Mouse (Mus musculus) heart, embryonic 15.5 days (tissue): ENCODE results near the gene Panx2. TPM values are rescaled to one million over a fixed set of nuclear protein-coding genes. Genes with fewer than 3 reads are reported as not detected.

Experiments
- ATAC-seq: fragments of 200-750 bp; cut with Nextera tagmentation; replicated peaks from 2 replicates; pipeline ENCODE4 v1.8.0; 2017; ENCODE audit warnings: low read depth, moderate TSS enrichment; ENCODE audit not compliant: insufficient number of reproducible peaks, insufficient read depth, low FRiP score
- H3K27ac ChIP-seq: fragments of 300-500 bp; sonication (generic); 2 replicates; pipeline ENCODE4 v1.5.1; 2015; ENCODE audit warnings: mild to moderate bottlenecking, inconsistent platforms
- H3K27me3 ChIP-seq: fragments of 300-500 bp; sonication (generic); 2 replicates; pipeline ENCODE4 v1.6.1; 2015; ENCODE audit warnings: inconsistent platforms
- H3K36me3 ChIP-seq: fragments of 300-500 bp; sonication (generic); 2 replicates; pipeline ENCODE4 v1.6.1; 2015; ENCODE audit warnings: mild to moderate bottlenecking, inconsistent platforms
- H3K4me1 ChIP-seq: fragments of 300-500 bp; sonication (generic); replicated peaks from 2 replicates; pipeline ENCODE4 v1.6.1; 2015; ENCODE audit warnings: inconsistent platforms
- H3K4me2 ChIP-seq: fragments of 300-500 bp; sonication (generic); 2 replicates; pipeline ENCODE4 v1.6.1; 2015; ENCODE audit warnings: inconsistent platforms, mild to moderate bottlenecking, moderate library complexity
- H3K4me3 ChIP-seq: fragments of 300-500 bp; sonication (generic); 2 replicates; pipeline ENCODE4 v1.5.1; 2015; ENCODE audit warnings: mild to moderate bottlenecking, inconsistent platforms
- H3K9ac ChIP-seq: fragments of 300-500 bp; sonication (generic); 2 replicates; pipeline ENCODE4 v1.6.1; 2015; ENCODE audit warnings: mild to moderate bottlenecking, inconsistent platforms
- H3K9me3 ChIP-seq: fragments of 300-500 bp; sonication (generic); replicated peaks from 2 replicates; pipeline ENCODE4 v1.6.1; 2016; ENCODE audit warnings: inconsistent platforms
- WGBS: fragments of 180-500 bp; shearing (Covaris S2); methylation state at CpG from one replicate; pipeline ENCODE4 v1.1.7; 2015; ENCODE audit warnings: mixed read lengths; 5-methylcytosine and 5-hydroxymethylcytosine counted together
- polyA plus RNA-seq: library from polyadenylated mRNA; unstranded; fragments of >200 nt; fragmentation: Nextera tagmentation; extraction: Ambion mirVana; gene quantifications from 2 replicates; pipeline ENCODE4 v1.2.1, GENCODE M21; 2015

The Panx2 gene
- polyA plus RNA-seq, 1 experiment from 2014 or later, result 1.5 TPM

DNA sequence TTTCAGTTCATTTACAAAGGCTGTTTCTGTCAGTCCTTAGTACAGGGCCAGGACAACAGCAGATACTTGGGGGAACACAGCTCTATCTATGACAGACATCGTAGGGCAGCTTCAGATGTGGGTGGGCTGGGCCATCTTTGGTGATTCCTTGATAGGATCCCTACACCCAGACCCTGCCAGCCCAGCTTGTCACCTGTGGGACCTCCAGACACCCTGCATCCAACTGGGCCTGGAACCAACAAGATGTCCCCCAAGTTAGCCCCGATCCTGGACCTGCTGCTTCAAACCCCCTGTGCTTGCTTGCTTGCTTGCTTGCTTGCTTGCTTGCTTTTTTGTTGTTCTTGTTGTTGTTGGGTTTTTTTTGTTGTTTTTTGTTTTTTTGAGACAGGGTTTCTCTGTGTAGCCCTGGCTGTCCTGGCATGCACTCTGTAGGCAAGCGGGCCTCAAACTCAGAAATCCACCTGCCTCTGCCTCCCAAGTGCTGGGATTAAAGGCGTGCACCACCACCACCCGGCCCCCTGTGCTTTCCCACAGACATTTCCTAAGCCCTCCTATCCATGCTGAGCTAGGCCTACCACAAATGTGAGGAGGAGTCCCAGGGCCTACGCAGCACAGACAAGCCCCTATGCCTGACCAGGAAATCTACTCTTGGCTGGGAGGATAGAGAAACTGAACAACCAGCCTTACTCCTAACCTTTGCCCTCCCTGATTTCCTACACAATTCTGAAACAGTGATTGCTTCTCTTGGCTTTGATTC lies 2.4 kb downstream of the Panx2 start:
- Histone ChIP-seq H3K27me3 (peaks cover 79% of the 10 kb centered on the region), H3K4me3 (no peak overlapping the region)
- 88% methylated on average over 6 of the region's 6 CpGs for WGBS

DNA sequence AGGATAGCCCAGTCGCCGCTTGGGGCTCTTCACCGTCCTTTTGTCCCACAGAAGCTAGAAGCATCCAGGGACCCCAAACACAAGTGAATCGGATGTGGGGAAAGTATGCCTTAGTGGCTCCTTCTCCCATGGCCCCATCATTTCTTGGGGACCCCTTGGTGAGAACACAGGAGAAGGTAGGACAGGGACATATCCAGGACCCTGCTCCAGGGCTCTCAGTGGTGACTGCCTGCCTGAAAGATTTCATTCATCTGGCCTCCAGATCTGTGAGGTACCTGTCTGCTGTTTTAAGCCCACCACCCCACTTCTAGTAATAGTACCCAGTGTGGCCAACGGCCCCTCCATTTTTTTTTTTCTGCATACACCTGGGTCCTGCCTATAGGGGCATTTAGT lies 3.0 kb downstream of the Panx2 start:
- ATAC-seq, result no peak
- Histone ChIP-seq H3K27me3 (peaks cover 82% of the 10 kb centered on the region), H3K4me1 (peaks cover 16% of the 10 kb centered on the region), H3K9ac (no peak overlapping the region), H3K36me3 (no peaks in the 10 kb centered on the region), H3K9me3 (no peaks in the 10 kb centered on the region), H3K4me3 (no peak overlapping the region), H3K27ac (no peak overlapping the region), H3K4me2 (no peak overlapping the region)
- 83% methylated on average over 5 of the region's 5 CpGs for WGBS

More for the DNA sequence above, 2.4 kb downstream of the Panx2 start:
- no peak for ATAC-seq
- H3K9me3 ChIP-seq, result no peaks in the 10 kb centered on the region
- H3K36me3 ChIP-seq, result no peaks in the 10 kb centered on the region
- H3K4me2 ChIP-seq, result no peak overlapping the region
- no peak overlapping the region for H3K27ac ChIP-seq
- peaks cover 12% of the 10 kb centered on the region for H3K4me1 ChIP-seq
- no peak overlapping the region for H3K9ac ChIP-seq

DNA sequence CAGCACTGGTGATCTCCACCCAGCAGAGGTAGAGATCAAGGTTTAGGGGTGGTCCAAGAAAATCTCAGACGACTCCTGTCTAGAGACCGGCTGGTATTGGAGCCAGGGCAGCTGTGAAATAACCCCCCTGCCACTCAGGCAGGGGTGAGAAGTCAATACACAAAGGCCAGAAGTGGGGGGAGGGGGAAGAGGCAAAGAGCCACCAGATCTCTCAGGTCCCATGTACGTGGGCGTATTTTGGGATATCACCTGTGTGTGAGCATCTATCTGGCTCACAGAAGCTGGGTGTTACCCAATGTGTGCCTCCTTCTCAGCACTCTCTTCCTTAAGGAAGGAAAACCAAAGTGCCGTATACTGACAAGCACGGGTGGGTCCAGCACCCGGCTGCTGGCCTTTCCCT lies 3.5 kb downstream of the Panx2 start:
- 77% methylated on average over 7 of the region's 7 CpGs for WGBS
- H3K9me3 ChIP-seq, result no peaks in the 10 kb centered on the region
- no peak overlapping the region for H3K4me3 ChIP-seq
- H3K27ac ChIP-seq, result no peak overlapping the region
- H3K9ac ChIP-seq, result no peak overlapping the region
- no peak for ATAC-seq
- H3K4me1 ChIP-seq, result peaks cover 18% of the 10 kb centered on the region
- no peak overlapping the region for H3K4me2 ChIP-seq
- peaks cover 83% of the 10 kb centered on the region for H3K27me3 ChIP-seq
- H3K36me3 ChIP-seq, result no peaks in the 10 kb centered on the region

DNA sequence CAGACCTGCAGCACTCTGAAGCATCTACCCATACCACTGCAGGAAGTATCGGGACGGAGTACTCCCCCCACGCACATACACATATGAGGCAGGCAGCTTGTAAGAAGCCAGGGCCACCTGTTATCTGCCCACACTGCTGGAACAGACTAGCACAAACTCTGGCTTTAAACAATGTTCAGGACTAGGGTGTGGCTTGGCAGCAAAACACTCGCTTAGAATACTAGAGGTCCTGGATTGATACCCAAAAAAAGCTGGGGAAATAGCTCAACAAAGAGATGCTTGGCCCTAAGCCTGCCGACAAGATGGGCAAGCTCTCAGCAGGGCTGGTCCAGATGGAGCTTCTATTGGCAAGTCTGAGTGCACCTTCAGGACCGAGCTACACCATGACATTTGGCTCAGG lies 4.0 kb downstream of the Panx2 start:
- no peaks in the 10 kb centered on the region for H3K9me3 ChIP-seq
- peaks cover 18% of the 10 kb centered on the region for H3K4me1 ChIP-seq
- H3K9ac ChIP-seq, result no peak overlapping the region
- peaks cover 84% of the 10 kb centered on the region for H3K27me3 ChIP-seq
- WGBS, result 69% methylated on average over 6 of the region's 6 CpGs
- ATAC-seq, result no peak
- H3K36me3 ChIP-seq, result no peaks in the 10 kb centered on the region
- no peak overlapping the region for H3K27ac ChIP-seq
- H3K4me2 ChIP-seq, result no peak overlapping the region
- no peak overlapping the region for H3K4me3 ChIP-seq

DNA sequence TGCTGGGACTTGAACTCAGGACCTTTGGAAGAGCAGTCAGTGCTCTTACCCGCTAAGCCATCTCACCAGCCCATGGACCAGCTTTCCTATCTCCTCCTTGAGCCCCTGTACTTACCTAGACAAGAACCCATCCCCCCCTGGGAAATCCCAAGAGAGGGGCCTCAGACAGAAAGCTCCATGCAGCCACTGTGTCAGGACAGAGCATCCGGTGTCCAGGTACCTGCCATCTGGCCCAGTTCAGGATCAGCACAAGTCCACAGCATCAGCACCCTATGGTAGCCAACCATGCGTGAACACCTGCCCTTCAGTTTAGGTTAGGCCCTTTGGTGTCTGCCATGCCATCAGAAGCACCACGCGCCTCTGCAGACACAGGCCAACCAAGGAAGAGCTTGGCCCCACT lies 5.4 kb downstream of the Panx2 start:
- H3K4me1 ChIP-seq, result peaks cover 10% of the 10 kb centered on the region
- H3K4me2 ChIP-seq, result no peak overlapping the region
- H3K4me3 ChIP-seq, result no peak overlapping the region
- no peak overlapping the region for H3K27ac ChIP-seq
- H3K27me3 ChIP-seq, result peaks cover 81% of the 10 kb centered on the region
- no peaks in the 10 kb centered on the region for H3K36me3 ChIP-seq
- WGBS, result 90% methylated on average over 5 of the region's 5 CpGs
- no peak overlapping the region for H3K9ac ChIP-seq
- H3K9me3 ChIP-seq, result no peaks in the 10 kb centered on the region
- no peak for ATAC-seq

DNA sequence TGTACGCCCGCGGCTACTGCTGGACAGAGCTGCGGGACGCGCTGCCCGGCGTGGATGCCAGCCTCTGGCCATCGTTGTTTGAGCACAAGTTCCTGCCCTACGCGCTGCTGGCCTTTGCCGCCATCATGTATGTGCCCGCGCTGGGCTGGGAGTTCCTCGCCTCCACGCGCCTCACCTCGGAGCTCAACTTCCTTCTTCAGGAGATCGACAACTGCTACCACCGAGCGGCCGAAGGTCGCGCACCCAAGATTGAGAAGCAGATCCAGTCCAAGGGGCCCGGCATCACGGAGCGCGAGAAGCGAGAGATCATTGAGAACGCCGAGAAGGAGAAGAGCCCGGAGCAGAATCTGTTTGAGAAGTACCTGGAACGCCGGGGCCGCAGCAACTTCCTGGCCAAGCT lies 8.1 kb downstream of the Panx2 start:
- Histone ChIP-seq H3K9me3 (no peaks in the 10 kb centered on the region), H3K9ac (peak overlapping the region; percentile 33; the same call in 1 of the 2 replicates), H3K27ac (no peak overlapping the region), H3K36me3 (no peaks in the 10 kb centered on the region), H3K4me3 (peak overlapping the region; percentile 24), H3K4me2 (peak overlapping the region; percentile 50), H3K4me1 (peaks cover 9% of the 10 kb centered on the region), H3K27me3 (peaks cover 56% of the 10 kb centered on the region)
- no peak for ATAC-seq
- 28% methylated on average over 35 of the region's 35 CpGs for WGBS

DNA sequence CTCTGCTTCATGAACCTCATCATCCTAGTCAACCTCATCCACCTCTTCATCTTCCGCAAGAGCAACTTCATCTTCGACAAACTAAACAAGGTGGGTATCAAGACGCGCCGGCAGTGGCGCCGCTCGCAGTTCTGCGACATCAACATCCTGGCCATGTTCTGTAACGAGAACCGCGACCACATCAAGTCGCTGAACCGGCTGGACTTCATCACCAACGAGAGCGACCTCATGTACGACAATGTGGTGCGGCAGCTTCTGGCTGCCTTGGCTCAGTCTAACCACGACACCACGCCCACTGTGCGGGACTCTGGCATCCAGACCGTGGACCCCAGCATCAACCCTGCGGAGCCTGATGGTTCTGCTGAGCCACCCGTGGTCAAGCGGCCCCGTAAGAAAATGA lies 8.7 kb downstream of the Panx2 start:
- Histone ChIP-seq H3K36me3 (no peaks in the 10 kb centered on the region), H3K4me2 (peak overlapping the region; percentile 50), H3K27me3 (peaks cover 50% of the 10 kb centered on the region), H3K4me3 (peak overlapping the region; percentile 24), H3K9me3 (no peaks in the 10 kb centered on the region), H3K27ac (no peak overlapping the region), H3K4me1 (peaks cover 14% of the 10 kb centered on the region), H3K9ac (no peak overlapping the region)
- ATAC-seq, result no peak
- 35% methylated on average over 26 of the region's 26 CpGs for WGBS

DNA sequence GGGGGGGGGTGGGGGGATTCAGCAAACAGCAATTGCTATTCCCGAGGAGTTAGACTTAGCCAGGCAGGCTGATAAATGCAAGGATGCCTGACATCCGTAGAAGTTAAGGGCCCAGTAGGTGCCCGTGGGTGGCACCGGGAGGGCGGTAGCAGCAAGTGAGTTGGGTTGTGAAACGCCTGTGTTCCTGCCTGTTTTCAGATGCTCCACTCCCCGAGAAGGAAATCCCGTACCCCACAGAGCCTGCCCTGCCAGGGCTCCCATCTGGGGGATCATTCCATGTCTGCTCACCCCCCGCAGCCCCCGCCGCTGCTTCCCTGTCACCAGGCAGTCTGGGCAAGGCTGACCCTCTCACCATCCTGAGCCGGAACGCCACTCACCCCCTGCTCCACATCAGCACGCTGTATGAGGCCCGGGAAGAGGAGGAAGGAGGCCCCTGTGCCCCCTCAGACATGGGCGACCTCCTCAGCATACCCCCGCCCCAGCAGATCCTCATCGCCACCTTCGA lies 9.9 kb downstream of the Panx2 start:
- Histone ChIP-seq H3K4me2 (no peak overlapping the region), H3K4me3 (no peak overlapping the region), H3K27me3 (peaks cover 41% of the 10 kb centered on the region), H3K27ac (no peak overlapping the region), H3K36me3 (no peaks in the 10 kb centered on the region), H3K9me3 (no peaks in the 10 kb centered on the region), H3K9ac (no peak overlapping the region), H3K4me1 (peaks cover 25% of the 10 kb centered on the region)
- ATAC-seq, result no peak
- 73% methylated on average over 19 of the region's 19 CpGs for WGBS

DNA sequence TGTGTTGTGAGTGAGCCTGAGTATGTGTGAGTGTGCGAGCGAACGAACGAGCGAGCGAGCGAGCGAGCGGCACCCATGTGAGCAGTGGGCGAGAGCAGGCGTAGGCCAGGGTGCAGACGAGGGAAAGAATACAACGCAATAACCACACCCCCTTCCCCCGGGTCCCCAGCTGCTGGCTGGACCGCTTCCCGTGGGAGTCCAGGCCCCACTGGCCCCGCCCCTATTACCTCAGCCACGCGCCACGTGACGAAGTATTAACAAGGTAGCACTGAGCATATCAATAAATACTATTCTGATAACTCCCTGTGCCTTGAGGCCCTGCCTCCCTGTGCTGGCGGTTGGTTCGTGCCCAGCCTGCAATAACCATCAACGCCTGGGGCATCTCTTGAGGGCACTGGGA lies 11.1 kb downstream of the Panx2 start:
- Histone ChIP-seq H3K4me3 (no peak overlapping the region), H3K27me3 (peaks cover 38% of the 10 kb centered on the region), H3K9ac (no peak overlapping the region), H3K27ac (no peak overlapping the region), H3K4me2 (no peak overlapping the region), H3K36me3 (no peaks in the 10 kb centered on the region), H3K9me3 (no peaks in the 10 kb centered on the region), H3K4me1 (peaks cover 35% of the 10 kb centered on the region)
- 71% methylated on average over 24 of the region's 24 CpGs for WGBS
- no peak for ATAC-seq

DNA sequence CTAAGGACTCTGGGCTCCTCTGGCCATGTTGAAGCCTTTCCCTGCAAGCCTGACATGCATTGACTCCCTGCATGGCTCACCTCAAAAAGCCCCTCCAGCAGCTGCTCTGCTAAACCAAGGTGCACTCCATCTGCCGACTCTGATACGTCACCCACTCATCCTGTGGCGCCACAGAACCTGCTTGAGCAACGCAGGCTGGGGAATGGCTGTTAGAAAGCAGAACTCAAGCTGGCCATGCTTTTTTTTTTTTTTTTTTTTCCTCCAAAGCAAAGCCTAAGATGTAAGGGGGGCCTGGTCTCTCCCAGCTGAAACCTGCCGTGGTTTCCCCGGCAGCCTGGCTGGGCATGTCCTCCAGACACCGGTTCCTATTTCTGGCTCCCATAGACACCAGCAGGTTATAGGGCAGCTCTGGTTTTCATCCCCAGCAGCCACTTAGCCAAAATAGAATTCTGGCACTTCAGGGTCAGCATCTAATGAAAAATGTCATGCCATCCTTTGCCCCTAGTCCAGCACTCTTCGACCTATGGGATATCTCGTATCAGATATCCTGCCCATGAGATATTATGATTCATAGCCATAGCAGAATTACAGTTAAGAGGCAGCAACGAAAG lies 14.6 kb downstream of the Panx2 start:
- Histone ChIP-seq H3K9me3 (no peaks in the 10 kb centered on the region), H3K4me3 (peak overlapping the region; percentile 77), H3K4me1 (peaks cover 51% of the 10 kb centered on the region), H3K4me2 (peak overlapping the region; percentile 87), H3K36me3 (no peaks in the 10 kb centered on the region), H3K9ac (0 out of 2 replicates have a peak overlapping the region, but pooled peaks have one; percentile 20), H3K27me3 (peaks cover 4% of the 10 kb centered on the region; the same call in 1 of the 2 replicates), H3K27ac (peak overlapping the region; percentile 97)
- no peak; the same call in 1 of the 2 replicates for ATAC-seq
- 45% methylated on average over 10 of the region's 10 CpGs for WGBS

DNA sequence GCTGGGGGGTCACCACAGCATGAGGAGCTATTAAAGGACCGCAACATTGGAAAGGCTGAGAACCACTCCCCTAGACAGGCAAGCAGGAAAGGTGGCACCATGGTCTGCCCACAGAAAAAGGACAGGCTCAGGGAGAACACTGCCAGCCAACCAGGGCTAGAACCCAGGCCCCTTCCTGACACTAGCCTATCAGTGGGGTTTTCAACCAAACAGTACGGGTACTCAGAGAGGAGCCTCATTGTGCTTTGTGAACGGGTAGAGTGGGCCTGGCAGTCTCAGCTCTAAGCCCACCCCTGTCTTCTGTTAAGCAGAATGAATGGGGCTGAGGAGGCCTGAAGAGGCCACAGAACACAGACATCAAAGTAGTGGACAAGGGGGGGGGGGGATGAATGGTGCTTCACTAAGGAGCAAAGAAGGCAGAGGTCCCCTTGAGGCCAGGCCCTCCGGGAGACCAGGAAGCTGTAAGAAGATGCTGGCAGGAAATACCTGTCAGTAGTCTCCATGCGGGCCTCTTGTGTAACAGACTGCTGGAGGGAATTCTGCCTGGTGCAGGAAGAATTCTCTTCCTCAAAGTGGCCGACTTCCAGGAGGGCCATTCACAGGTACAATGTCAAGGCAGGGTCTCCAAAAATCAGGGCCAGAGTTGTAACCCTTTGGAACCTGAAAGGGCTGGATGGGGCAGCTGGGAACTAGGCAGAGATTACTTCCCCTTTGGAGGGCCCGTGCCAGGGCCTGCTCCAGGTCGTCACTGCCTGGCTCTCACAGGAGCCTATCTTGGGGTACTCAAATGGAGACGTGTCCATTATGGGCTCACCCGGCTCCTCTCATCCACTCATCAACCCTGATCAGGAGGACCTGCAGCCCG lies 15.3 kb downstream of the Panx2 start, which contains the start of gene Trabd:
Gene Trabd (plus strand): TSS at position 512 of the 865 bp plus-strand sequence.
- Histone ChIP-seq H3K27me3 (no peaks in the 10 kb centered on the region; the same call in 1 of the 2 replicates), H3K36me3 (no peaks in the 10 kb centered on the region), H3K9ac (peak within 1 kb of the TSS; percentile 84), H3K9me3 (no peaks in the 10 kb centered on the region), H3K4me1 (peaks cover 51% of the 10 kb centered on the region), H3K4me3 (peak within 1 kb of the TSS; percentile 77), H3K27ac (peak within 1 kb of the TSS; percentile 97), H3K4me2 (peak within 1 kb of the TSS; percentile 87)
- no peak for ATAC-seq
- 15% methylated on average over 11 of the region's 11 CpGs for WGBS
